Mouse (Mus musculus): ENCODE measurements around the gene Dnaja3. TPM values are rescaled to one million over a fixed set of nuclear protein-coding genes. Genes with fewer than 3 reads are reported as not detected.
A peak's percentile ranks its signal among the peaks of the same experiment; 100 is the strongest.

The Dnaja3 gene
- polyA plus RNA-seq, 2 experiments: 18.8 to 34.1 TPM

DNA sequence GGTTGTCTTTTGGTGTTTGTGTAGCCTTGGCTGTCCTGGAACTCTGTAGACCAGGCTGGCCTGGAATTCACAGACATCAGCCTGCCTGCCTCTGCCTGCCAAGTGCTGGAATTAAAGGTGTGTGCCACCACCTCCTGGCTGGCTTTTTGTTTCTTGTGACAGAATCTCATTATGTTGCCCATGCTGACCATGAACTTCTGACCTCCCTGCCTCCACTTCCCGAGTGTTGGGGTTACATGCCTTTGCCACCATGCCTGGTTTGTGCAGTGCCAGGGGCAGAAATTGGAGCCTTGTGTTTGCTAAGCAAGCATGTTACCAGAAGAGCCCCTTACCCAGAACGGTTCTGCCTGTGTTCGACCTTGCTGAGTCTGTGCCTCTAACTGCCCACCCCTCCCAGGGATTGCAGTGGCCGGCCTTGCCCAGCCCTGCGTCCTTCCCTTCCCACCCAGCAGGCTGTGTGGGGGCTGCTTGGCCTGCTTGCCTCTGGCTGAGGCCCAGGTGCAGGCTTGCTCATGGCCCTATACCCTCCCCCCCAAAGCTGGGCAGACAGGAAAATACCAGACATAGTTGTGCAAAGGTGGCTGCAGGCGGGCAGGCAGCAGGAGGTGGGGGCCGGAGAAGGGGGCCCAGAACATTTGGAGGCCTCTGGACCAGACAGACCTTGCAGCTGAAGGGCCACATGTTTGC, 36.9 kb upstream of the Dnaja3 start:
- no peak overlapping the region for H3K9ac ChIP-seq (replicated peaks)
- H3K9me3 ChIP-seq (ENCODE audit: control insufficient read depth, low read length): no peaks in the 10 kb centered on the region
- H3K4me3 ChIP-seq (ENCODE audit: insufficient read depth in 1 of 2, low read depth in 2 of 2, low read length in 2 of 2): no peak overlapping the region
- ATAC-seq (ENCODE audit: insufficient read depth): no peak
- no peak overlapping the region for H3K4me2 ChIP-seq (ENCODE audit: low read depth)
- H3K27ac ChIP-seq: no peak overlapping the region
- H3K36me3 ChIP-seq (replicated peaks; ENCODE audit: control insufficient read depth, insufficient read depth, low read depth): no peaks in the 10 kb centered on the region
- 51% methylated on average over 7 of the region's 7 CpGs for WGBS (ENCODE audit: insufficient replicate concordance)
- no peaks in the 10 kb centered on the region for H3K27me3 ChIP-seq (ENCODE audit: control insufficient read depth, insufficient read depth, low read length)
- TF ChIP-seq CTCF (IDR thresholded peaks at IDR 0.05; ENCODE audit: low read depth): no peak
- no peak for TF ChIP-seq EP300 (IDR thresholded peaks at IDR 0.05; ENCODE audit: low read depth)
- no peak for DNase-seq (ENCODE audit: low read depth in 3 of 3, low spot score in 3 of 3)
- peaks cover 0 to 27% of the 10 kb centered on the region in 2 experiments; a peak in 2 of 4 replicates for H3K4me1 ChIP-seq (replicated peaks; ENCODE audit: control insufficient read depth in 2 of 2, insufficient read depth in 2 of 2, low read length in 1 of 2)

DNA sequence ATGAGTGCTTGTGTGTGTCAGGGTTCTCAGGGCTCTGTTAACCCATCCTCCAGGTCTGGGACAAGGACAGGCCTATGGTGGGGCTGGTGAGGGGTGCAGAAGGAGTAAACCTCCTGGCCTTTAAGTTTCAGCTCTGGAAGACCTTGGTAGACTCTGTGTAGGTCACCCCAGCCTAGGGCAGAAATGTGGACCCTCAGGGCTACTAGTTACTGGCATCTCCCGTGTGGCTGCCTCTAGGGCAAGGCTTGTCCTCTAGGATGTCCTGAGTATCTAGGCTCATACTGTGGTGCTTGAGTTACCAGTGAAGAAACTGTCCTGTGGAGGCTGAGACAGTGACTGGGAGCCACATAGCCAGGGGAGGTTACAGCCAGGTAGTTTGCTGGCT, 36.3 kb upstream of the Dnaja3 start:
- H3K36me3 ChIP-seq (replicated peaks; ENCODE audit: control insufficient read depth, insufficient read depth, low read depth): no peaks in the 10 kb centered on the region
- DNase-seq (ENCODE audit: low read depth in 3 of 3, low spot score in 3 of 3): no peak
- no peak overlapping the region for H3K9ac ChIP-seq (replicated peaks)
- H3K27ac ChIP-seq: no peak overlapping the region
- no peaks in the 10 kb centered on the region for H3K27me3 ChIP-seq (ENCODE audit: control insufficient read depth, insufficient read depth, low read length)
- no peak overlapping the region for H3K4me3 ChIP-seq (ENCODE audit: insufficient read depth in 1 of 2, low read depth in 2 of 2, low read length in 2 of 2)
- no peak overlapping the region for H3K4me2 ChIP-seq (ENCODE audit: low read depth)
- TF ChIP-seq EP300 (IDR thresholded peaks at IDR 0.05; ENCODE audit: low read depth) (no peak), CTCF (IDR thresholded peaks at IDR 0.05; ENCODE audit: low read depth) (no peak)
- H3K4me1 ChIP-seq (replicated peaks; ENCODE audit: control insufficient read depth in 2 of 2, insufficient read depth in 2 of 2, low read length in 1 of 2): peaks cover 0 to 27% of the 10 kb centered on the region in 2 experiments; a peak in 2 of 4 replicates
- no peaks in the 10 kb centered on the region for H3K9me3 ChIP-seq (ENCODE audit: control insufficient read depth, low read length)
- WGBS (ENCODE audit: insufficient replicate concordance): 60% methylated on average over 1 of the region's 1 CpGs
- ATAC-seq (ENCODE audit: insufficient read depth): no peak

DNA sequence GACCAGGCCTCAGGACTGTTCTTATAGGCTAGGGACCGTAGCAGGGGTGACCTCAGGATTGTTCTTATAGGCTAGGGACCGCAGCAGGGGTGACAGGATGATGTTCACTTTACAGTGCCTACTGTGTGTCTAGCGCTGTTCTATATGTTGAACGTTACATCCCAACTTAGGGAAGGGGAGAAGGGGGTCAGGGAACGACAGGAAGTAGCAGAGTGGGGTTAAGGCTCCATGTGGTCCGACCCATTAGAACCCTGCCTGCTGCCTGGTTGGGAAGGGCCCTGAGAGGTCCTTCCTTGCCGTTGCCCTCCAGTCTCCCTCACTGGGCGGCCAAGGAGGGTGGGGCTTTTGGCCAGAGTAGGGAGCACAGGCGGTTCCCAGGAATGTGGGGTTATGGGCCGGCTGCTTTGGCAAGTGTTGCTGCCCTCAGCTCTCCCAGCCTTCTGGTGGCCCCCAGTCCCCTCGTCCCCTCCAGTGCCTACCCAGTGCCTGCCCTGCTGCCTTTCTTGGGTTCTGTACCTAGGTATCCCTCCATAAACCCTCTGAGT, 35.4 kb upstream of the Dnaja3 start:
- no peak overlapping the region for H3K9ac ChIP-seq (replicated peaks)
- no peaks in the 10 kb centered on the region for H3K27me3 ChIP-seq (ENCODE audit: control insufficient read depth, insufficient read depth, low read length)
- H3K27ac ChIP-seq: no peak overlapping the region
- no peak for DNase-seq (ENCODE audit: low read depth in 3 of 3, low spot score in 3 of 3)
- TF ChIP-seq EP300 (IDR thresholded peaks at IDR 0.05; ENCODE audit: low read depth) (no peak), CTCF (IDR thresholded peaks at IDR 0.05; ENCODE audit: low read depth) (no peak)
- no peaks in the 10 kb centered on the region for H3K36me3 ChIP-seq (replicated peaks; ENCODE audit: control insufficient read depth, insufficient read depth, low read depth)
- H3K4me1 ChIP-seq (replicated peaks; ENCODE audit: control insufficient read depth in 2 of 2, insufficient read depth in 2 of 2, low read length in 1 of 2): peaks cover 0 to 27% of the 10 kb centered on the region in 2 experiments; a peak in 2 of 4 replicates
- no peak overlapping the region for H3K4me3 ChIP-seq (ENCODE audit: insufficient read depth in 1 of 2, low read depth in 2 of 2, low read length in 2 of 2)
- WGBS (ENCODE audit: insufficient replicate concordance): 64% methylated on average over 11 of the region's 11 CpGs
- no peaks in the 10 kb centered on the region for H3K9me3 ChIP-seq (ENCODE audit: control insufficient read depth, low read length)
- no peak for ATAC-seq (ENCODE audit: insufficient read depth)
- H3K4me2 ChIP-seq (ENCODE audit: low read depth): no peak overlapping the region

DNA sequence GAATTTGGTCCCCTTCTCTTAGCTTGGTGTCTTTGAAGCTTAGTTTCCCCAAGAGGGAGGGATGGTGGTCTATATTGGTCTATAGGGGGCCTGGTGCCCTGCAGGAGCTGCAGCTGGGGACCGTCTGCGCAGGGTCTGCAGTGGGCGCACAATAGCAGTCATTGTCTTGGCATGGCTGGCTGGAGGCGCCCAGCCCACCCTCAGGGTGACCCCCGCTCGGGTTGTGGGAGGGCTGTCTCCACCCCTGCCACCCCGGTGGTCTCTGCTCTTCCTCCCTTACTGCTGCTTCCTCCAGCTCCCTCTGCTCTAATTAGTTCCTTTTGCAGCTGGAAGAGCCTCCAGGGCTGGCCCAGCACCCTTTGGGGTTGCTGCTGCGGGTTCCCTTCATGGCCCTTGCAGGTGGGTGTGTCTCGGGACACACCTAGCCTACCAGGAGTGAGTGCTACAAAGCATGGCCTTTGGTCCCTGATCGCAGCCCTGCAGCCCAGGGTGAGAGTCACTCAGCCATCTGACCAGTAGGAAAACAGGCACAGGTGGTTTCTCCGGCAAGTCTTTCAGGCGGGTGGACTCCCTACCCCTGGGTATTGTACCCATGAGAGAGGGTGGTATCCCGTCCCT, 34.2 kb upstream of the Dnaja3 start:
- Histone ChIP-seq H3K4me2 (ENCODE audit: low read depth) (no peak overlapping the region), H3K9ac (replicated peaks) (no peak overlapping the region), H3K9me3 (ENCODE audit: control insufficient read depth, low read length) (no peaks in the 10 kb centered on the region), H3K4me3 (ENCODE audit: insufficient read depth in 1 of 2, low read depth in 2 of 2, low read length in 2 of 2) (no peak overlapping the region), H3K27ac (no peak overlapping the region), H3K27me3 (ENCODE audit: control insufficient read depth, insufficient read depth, low read length) (no peaks in the 10 kb centered on the region), H3K36me3 (replicated peaks; ENCODE audit: control insufficient read depth, insufficient read depth, low read depth) (no peaks in the 10 kb centered on the region), H3K4me1 (replicated peaks; ENCODE audit: control insufficient read depth in 2 of 2, insufficient read depth in 2 of 2, low read length in 1 of 2) (peaks cover 0 to 27% of the 10 kb centered on the region in 2 experiments; a peak in 2 of 4 replicates)
- no peak for TF ChIP-seq EP300 (IDR thresholded peaks at IDR 0.05; ENCODE audit: low read depth)
- TF ChIP-seq CTCF (IDR thresholded peaks at IDR 0.05; ENCODE audit: low read depth): no peak
- WGBS (ENCODE audit: insufficient replicate concordance): 54% methylated on average over 13 of the region's 13 CpGs
- ATAC-seq (ENCODE audit: insufficient read depth) (no peak), DNase-seq (ENCODE audit: low read depth in 3 of 3, low spot score in 3 of 3) (no peak)

DNA sequence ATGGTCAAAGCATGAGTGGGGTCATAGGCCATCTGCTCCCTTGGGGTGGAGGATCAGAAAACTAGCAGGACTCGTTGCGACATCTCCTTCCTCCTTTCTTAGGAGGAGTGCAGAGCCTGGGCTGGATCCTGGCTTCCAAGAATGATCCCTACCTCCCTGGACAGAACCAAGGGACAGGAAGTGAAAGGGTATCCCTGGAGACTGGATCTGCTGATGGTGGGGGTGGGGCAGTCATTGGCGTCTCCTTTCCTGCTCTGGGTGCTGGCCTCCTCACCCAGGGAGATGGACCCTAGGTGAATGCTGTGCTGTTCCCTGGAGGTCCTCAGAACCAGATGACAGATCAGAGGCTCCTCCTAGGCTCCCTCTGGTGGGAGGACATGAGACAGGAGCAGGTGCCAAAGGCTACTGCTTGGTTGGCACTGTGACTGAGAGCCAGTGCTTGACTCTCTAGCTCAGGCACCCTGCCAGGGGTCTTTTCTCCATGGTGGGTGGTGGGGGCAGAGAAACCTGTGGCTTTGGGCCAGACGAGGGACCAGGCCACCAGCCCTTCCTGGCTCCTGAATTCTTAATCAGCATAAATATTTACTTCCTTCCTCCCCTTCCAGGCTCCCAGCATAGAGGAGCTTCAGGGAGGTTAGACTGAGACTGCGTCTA, 33.2 kb upstream of the Dnaja3 start:
- Histone ChIP-seq H3K9me3 (ENCODE audit: control insufficient read depth, low read length) (no peaks in the 10 kb centered on the region), H3K4me3 (ENCODE audit: insufficient read depth in 1 of 2, low read depth in 2 of 2, low read length in 2 of 2) (no peak overlapping the region), H3K4me1 (replicated peaks; ENCODE audit: control insufficient read depth in 2 of 2, insufficient read depth in 2 of 2, low read length in 1 of 2) (peaks cover 0 to 27% of the 10 kb centered on the region in 2 experiments; a peak in 2 of 4 replicates), H3K4me2 (ENCODE audit: low read depth) (no peak overlapping the region), H3K27ac (no peak overlapping the region), H3K36me3 (replicated peaks; ENCODE audit: control insufficient read depth, insufficient read depth, low read depth) (no peaks in the 10 kb centered on the region), H3K9ac (replicated peaks) (no peak overlapping the region), H3K27me3 (ENCODE audit: control insufficient read depth, insufficient read depth, low read length) (no peaks in the 10 kb centered on the region)
- TF ChIP-seq EP300 (IDR thresholded peaks at IDR 0.05; ENCODE audit: low read depth): no peak
- peak; percentile 73 for TF ChIP-seq CTCF (IDR thresholded peaks at IDR 0.05; ENCODE audit: low read depth)
- DNase-seq (ENCODE audit: low read depth in 3 of 3, low spot score in 3 of 3) (no peak), ATAC-seq (ENCODE audit: insufficient read depth) (no peak)
- 27% methylated on average over 5 of the region's 5 CpGs for WGBS (ENCODE audit: insufficient replicate concordance)
